Mouse (Mus musculus) intestine, embryonic 14.5 days (tissue): ENCODE results near the gene Qrich1. TPM values are rescaled to one million over a fixed set of nuclear protein-coding genes. Genes with fewer than 3 reads are reported as not detected.

Experiments
- ATAC-seq: fragments of 200-750 bp; cut with Nextera tagmentation; replicated peaks from 2 replicates; pipeline ENCODE4 v1.8.0; 2017; ENCODE audit warnings: low read depth, moderate number of reproducible peaks, moderate TSS enrichment, moderate library complexity; ENCODE audit not compliant: low FRiP score, low TSS enrichment
- DNase-seq: peaks from one replicate; pipeline ENCODE4 v3.0.0-alpha.2; 2018; ENCODE audit warnings: low spot score
- H3K27ac ChIP-seq: fragments of 300-500 bp; sonication (generic); 2 replicates; pipeline ENCODE4 v1.5.1; 2014; ENCODE audit warnings: low read depth, mild to moderate bottlenecking, control low read depth
- H3K27me3 ChIP-seq: fragments of 300-500 bp; sonication (generic); replicated peaks from 2 replicates; pipeline ENCODE4 v1.6.1; 2014; ENCODE audit warnings: low read length, control low read depth; ENCODE audit not compliant: control insufficient read depth, insufficient read depth
- H3K36me3 ChIP-seq: fragments of 300-500 bp; sonication (generic); 2 replicates; pipeline ENCODE4 v1.6.1; 2014; ENCODE audit warnings: low read length, control low read depth; ENCODE audit not compliant: control insufficient read depth, insufficient read depth
- H3K4me1 ChIP-seq: fragments of 300-500 bp; sonication (generic); replicated peaks from 2 replicates; pipeline ENCODE4 v1.6.1; 2014; ENCODE audit warnings: low read length, control low read depth, mixed read lengths; ENCODE audit not compliant: control insufficient read depth, insufficient read depth
- H3K4me2 ChIP-seq: fragments of 300-500 bp; sonication (generic); 2 replicates; pipeline ENCODE4 v1.6.1; 2014; ENCODE audit warnings: low read length
- H3K4me3 ChIP-seq: fragments of 300-500 bp; sonication (generic); 2 replicates; pipeline ENCODE4 v1.5.1; 2014; ENCODE audit warnings: low read depth, low read length, control low read depth, mixed read lengths
- H3K9ac ChIP-seq: fragments of 300-500 bp; sonication (generic); 2 replicates; pipeline ENCODE4 v1.6.1; 2014; ENCODE audit warnings: mild to moderate bottlenecking, low read length
- H3K9me3 ChIP-seq: fragments of 300-500 bp; sonication (generic); 2 replicates; pipeline ENCODE4 v1.6.1; 2016; ENCODE audit warnings: low read length, control low read depth; ENCODE audit not compliant: control insufficient read depth
- WGBS: fragments of 180-500 bp; shearing (Covaris S2); extraction: QIAGEN DNeasy Blood & Tissue Kit; methylation state at CpG from one replicate; pipeline ENCODE4 v1.1.7; 2014; 5-methylcytosine and 5-hydroxymethylcytosine counted together
- polyA plus RNA-seq: library from polyadenylated mRNA; unstranded; fragments of >200 nt; fragmentation: Nextera tagmentation; extraction: Ambion mirVana; gene quantifications from 2 replicates; pipeline ENCODE4 v1.2.1, GENCODE M21; 2014

Qrich1 gene
- polyA plus RNA-seq, 1 experiment from 2014 or later = 122 TPM

GRCm38 (mm10) chr9:108490559-108491285 is 25.9 kb upstream of the Qrich1 start, which contains the start of gene Usp19:
Usp19 (plus strand) TSS chr9:108490602.
- peak within 1 kb of the TSS; percentile 98 for H3K9ac ChIP-seq
- DNase-seq (peak; percentile 96), ATAC-seq (peak; percentile 94)
- H3K4me2 ChIP-seq = peak within 1 kb of the TSS; percentile 93
- peaks cover 78% of the 10 kb centered on the region for H3K36me3 ChIP-seq
- H3K9me3 ChIP-seq = no peaks in the 10 kb centered on the region
- H3K27me3 ChIP-seq = no peaks in the 10 kb centered on the region
- H3K27ac ChIP-seq = peak within 1 kb of the TSS; percentile 97
- peak within 1 kb of the TSS; percentile 91 for H3K4me3 ChIP-seq
- peaks cover 9% of the 10 kb centered on the region for H3K4me1 ChIP-seq
- WGBS = under 1% methylated on average over 68 of the region's 69 CpGs

GRCm38 (mm10) chr9:108491286-108491580 is 25.4 kb upstream of the Qrich1 start:
- Histone ChIP-seq H3K9me3 (no peaks in the 10 kb centered on the region), H3K36me3 (peaks cover 78% of the 10 kb centered on the region), H3K4me1 (peaks cover 9% of the 10 kb centered on the region), H3K4me3 (peak overlapping the region; percentile 91), H3K4me2 (peak overlapping the region; percentile 93), H3K9ac (peak overlapping the region; percentile 98), H3K27ac (peak overlapping the region; percentile 97), H3K27me3 (no peaks in the 10 kb centered on the region)
- DNase-seq (no peak), ATAC-seq (0 out of 2 replicates have a peak, but pooled peaks have one; percentile 10)
- WGBS = 8% methylated on average over 12 of the region's 12 CpGs

- Histone ChIP-seq H3K4me1 (peaks cover 9% of the 10 kb centered on the region), H3K27ac (no peak overlapping the region), H3K9ac (peak overlapping the region; percentile 7; the same call in 1 of the 2 replicates), H3K4me2 (peak overlapping the region; percentile 93), H3K9me3 (no peaks in the 10 kb centered on the region), H3K4me3 (peak overlapping the region; percentile 91; the same call in 1 of the 2 replicates), H3K27me3 (no peaks in the 10 kb centered on the region), H3K36me3 (peaks cover 78% of the 10 kb centered on the region)
- WGBS = 84% methylated on average over 16 of the region's 16 CpGs
- ATAC-seq = no peak
- DNase-seq = no peak
Observed at GRCm38 (mm10) chr9:108492043-108492750, 24.4 kb upstream of the Qrich1 start.

GRCm38 (mm10) chr9:108493246-108493645 is 23.4 kb upstream of the Qrich1 start:
- Histone ChIP-seq H3K9ac (no peak overlapping the region), H3K27ac (no peak overlapping the region), H3K4me1 (peaks cover 9% of the 10 kb centered on the region), H3K4me3 (no peak overlapping the region), H3K9me3 (no peaks in the 10 kb centered on the region), H3K4me2 (no peak overlapping the region), H3K36me3 (peaks cover 78% of the 10 kb centered on the region), H3K27me3 (no peaks in the 10 kb centered on the region)
- ATAC-seq (no peak), DNase-seq (no peak)
- WGBS = 98% methylated on average over 8 of the region's 8 CpGs

GRCm38 (mm10) chr9:108494146-108494825 is 22.3 kb upstream of the Qrich1 start:
- H3K9ac ChIP-seq = no peak overlapping the region
- no peak overlapping the region for H3K27ac ChIP-seq
- peaks cover 9% of the 10 kb centered on the region for H3K4me1 ChIP-seq
- H3K4me3 ChIP-seq = no peak overlapping the region
- no peak overlapping the region for H3K4me2 ChIP-seq
- no peaks in the 10 kb centered on the region for H3K27me3 ChIP-seq
- no peaks in the 10 kb centered on the region for H3K9me3 ChIP-seq
- ATAC-seq = no peak
- DNase-seq = no peak
- WGBS = 89% methylated on average over 19 of the region's 19 CpGs
- H3K36me3 ChIP-seq = peaks cover 78% of the 10 kb centered on the region

GRCm38 (mm10) chr9:108494905-108495304 is 21.7 kb upstream of the Qrich1 start:
- 85% methylated on average over 10 of the region's 10 CpGs for WGBS

GRCm38 (mm10) chr9:108499231-108499630 is 17.4 kb upstream of the Qrich1 start:
- no peak overlapping the region for H3K27ac ChIP-seq
- WGBS = 93% methylated on average over 7 of the region's 7 CpGs
- peaks cover 89% of the 10 kb centered on the region for H3K36me3 ChIP-seq
- ATAC-seq (no peak), DNase-seq (no peak)
- no peaks in the 10 kb centered on the region for H3K27me3 ChIP-seq
- no peaks in the 10 kb centered on the region for H3K4me1 ChIP-seq
- no peak overlapping the region for H3K9ac ChIP-seq
- no peak overlapping the region for H3K4me2 ChIP-seq
- H3K4me3 ChIP-seq = no peak overlapping the region
- no peaks in the 10 kb centered on the region for H3K9me3 ChIP-seq

More at GRCm38 (mm10) chr9:108494905-108495304, 21.7 kb upstream of the Qrich1 start:
- Histone ChIP-seq H3K4me1 (peaks cover 9% of the 10 kb centered on the region), H3K4me3 (no peak overlapping the region), H3K36me3 (peaks cover 78% of the 10 kb centered on the region), H3K4me2 (no peak overlapping the region), H3K9me3 (no peaks in the 10 kb centered on the region), H3K27me3 (no peaks in the 10 kb centered on the region), H3K9ac (no peak overlapping the region), H3K27ac (no peak overlapping the region)
- ATAC-seq = no peak
- no peak for DNase-seq

- Histone ChIP-seq H3K9ac (no peak overlapping the region), H3K9me3 (no peaks in the 10 kb centered on the region), H3K27ac (no peak overlapping the region), H3K4me3 (no peak overlapping the region), H3K4me1 (no peaks in the 10 kb centered on the region), H3K4me2 (no peak overlapping the region), H3K36me3 (peaks cover 82% of the 10 kb centered on the region), H3K27me3 (no peaks in the 10 kb centered on the region)
- 92% methylated on average over 15 of the region's 15 CpGs for WGBS
- ATAC-seq = no peak
- DNase-seq = no peak
Observed at GRCm38 (mm10) chr9:108499943-108500342, 16.7 kb upstream of the Qrich1 start.
